Mouse (Mus musculus) heart, postnatal 4 days (tissue): ENCODE results near the gene Macf1. TPM values are rescaled to one million over a fixed set of nuclear protein-coding genes. Genes with fewer than 3 reads are reported as not detected.
A peak's percentile ranks its signal among the peaks of the same experiment; 100 is the strongest.

Experiments used
- DNase-seq: peaks from one replicate; pipeline ENCODE4 v3.0.0; 2021
- total RNA-seq, 2 experiments: library from RNA; stranded (reverse); gene quantifications; 2 replicates each; pipeline ENCODE4 v1.2.3; 2021

Gene Macf1
- total RNA-seq, 2 experiments from 2014 or later: 431 to 441 TPM

GRCm38 (mm10) chr4:123592046-123592445, 92.1 kb downstream of the Macf1 start:
- DNase-seq: no peak

DNA sequence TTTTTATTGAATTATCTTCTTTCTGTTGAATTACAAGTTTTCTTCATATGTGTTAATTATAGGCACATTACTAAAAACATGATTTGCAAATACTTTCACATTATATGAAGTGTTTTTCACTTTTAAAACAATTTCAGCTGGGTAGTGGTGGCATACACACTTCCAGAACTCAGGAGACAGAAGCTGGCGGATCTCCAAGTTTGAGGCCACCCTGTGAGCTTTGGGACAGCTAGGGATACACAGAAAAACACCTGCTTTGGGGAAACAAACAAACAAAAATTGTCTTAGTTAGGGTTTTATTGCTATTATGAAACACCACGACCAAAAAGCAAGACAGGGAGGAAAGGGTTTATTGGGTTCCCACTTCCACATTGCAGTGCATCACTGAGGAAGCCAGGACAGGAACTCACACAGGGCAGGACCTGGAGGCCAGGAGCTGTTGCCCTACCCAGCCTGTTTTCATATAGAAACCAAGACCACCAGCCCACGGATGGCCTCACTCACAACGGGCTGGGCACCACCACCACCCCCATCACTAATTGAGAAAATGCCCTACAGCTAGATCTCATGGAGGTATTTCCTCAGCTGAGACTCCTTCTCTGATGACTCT, 93.0 kb downstream of the Macf1 start:
- no peak for DNase-seq

- no peak for DNase-seq
These were observed 94.7 kb downstream of the Macf1 start for GRCm38 (mm10) chr4:123589496-123589895.

- peak; percentile 49 for DNase-seq
These were observed 95.5 kb downstream of the Macf1 start for GRCm38 (mm10) chr4:123588353-123589301.

DNA sequence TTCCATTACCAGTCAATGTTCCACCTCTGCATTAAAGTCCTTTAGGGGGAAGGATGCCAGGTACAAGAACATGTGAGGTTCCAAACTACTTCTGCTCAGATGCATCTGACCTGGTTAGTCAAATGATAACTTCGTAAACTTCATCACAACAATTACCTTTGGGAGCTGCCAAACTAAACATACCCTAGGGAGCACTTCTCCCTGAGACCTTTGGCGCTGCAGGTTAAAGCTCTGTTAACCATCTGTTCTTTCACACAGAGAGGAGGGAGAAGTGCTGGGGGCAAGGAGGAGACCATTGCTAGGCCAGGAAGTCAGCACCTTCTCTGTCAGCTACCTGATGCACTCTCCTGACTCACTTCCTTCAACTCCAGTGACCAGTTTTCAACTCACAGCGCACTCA, 96.5 kb downstream of the Macf1 start:
- DNase-seq: no peak

GRCm38 (mm10) chr4:123584720-123585093, 99.5 kb downstream of the Macf1 start:
- DNase-seq: no peak

DNA sequence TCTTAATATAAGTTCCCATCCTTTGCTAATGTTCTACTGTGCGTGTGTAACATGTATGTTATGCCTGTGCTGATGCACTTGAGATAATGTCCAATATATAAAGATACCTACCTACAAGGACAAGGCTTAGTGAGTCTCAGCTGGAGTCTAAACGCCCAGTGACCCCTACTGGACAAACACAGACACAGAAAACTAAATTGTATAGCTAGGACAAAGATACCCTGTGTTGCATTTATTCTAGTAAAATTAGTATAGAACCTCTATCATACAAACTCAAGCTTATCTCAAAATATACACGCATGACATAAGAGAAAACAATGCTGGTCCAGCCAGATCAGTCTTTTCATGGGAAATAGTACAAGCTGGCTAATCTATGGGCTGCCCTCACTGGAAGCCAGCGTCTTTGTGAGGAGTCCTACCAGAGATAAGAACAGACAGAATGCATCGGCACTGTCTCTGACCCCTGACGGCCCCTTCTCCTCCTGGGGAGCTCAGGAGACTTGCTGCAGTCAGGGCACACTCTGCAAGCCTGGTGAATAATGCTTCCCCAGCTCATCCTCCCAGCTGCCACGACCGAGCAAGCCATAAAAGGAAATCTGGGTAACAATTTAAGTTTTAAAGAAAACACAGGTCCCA, 100.0 kb downstream of the Macf1 start:
- peak; percentile 45 for DNase-seq

- no peak for DNase-seq
These were observed 106.6 kb downstream of the Macf1 start for GRCm38 (mm10) chr4:123577469-123578088.

- DNase-seq: peak; percentile 64
These were observed 111.5 kb downstream of the Macf1 start for GRCm38 (mm10) chr4:123572434-123573336.

GRCm38 (mm10) chr4:123571869-123572268, 112.3 kb downstream of the Macf1 start:
- peak; percentile 42 for DNase-seq

DNA sequence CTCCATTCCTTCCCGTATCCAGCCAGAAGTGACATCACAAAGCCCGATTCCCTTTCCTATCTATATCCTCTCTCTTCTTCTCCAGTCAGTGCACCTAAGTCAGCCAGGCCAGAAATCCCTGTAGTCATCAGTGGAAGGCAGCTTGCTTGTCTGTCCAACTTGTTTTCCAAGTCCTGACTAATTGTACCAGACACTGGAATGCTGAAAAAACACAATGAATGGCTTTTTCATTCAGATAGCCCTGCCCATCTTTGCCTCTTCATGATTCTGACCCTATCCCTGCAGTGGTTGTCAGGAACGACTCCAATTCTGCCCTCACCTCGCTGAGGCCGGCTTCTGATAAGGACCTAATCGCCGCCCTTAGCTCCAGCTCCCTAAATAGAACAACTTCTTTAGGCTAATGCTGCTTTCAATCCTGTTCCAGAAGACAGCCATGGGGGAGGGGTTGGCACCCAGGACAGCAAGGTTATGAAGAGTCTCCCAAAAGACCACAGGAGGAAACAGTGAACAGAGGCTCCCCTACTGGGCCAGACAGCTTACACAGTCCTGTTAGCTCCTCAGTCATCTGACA, 118.8 kb downstream of the Macf1 start:
- DNase-seq: peak; percentile 72

DNA sequence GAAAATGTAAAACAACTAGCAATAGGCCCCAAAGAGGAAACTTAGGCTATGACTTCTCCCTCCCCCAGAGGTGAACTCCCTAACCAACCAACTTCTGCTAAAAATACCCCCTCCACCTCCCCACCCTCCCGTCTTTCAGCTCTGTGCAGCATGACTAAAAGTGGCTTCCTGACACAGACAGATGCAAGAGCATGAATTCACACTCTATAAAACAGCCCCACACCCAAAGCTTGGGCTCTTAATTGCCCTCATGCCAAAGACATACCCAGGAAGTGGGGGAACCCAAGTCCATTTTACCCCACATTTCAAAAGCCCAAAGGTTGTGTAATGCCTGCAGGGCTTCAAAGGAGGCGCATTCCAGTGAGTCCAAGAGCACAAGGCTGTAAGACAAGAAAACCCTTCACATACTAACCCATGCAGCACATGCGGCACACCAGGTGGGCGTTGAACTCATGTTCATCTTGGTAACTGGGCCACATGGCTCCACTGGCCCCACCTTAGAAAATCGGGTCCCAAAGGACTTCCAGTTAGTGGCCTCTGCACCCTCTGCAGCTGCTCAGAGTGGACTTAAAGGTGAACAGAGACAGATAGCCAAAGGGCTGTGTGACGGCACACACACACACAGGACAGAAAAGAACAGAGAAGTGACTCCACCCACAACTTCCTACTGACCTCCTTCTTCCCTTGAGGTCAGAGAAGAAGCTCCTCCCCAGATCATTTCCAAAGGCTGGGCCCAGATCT, 119.9 kb downstream of the Macf1 start:
- peak; percentile 19 for DNase-seq

GRCm38 (mm10) chr4:123562177-123562815, 121.9 kb downstream of the Macf1 start:
- no peak for DNase-seq

DNA sequence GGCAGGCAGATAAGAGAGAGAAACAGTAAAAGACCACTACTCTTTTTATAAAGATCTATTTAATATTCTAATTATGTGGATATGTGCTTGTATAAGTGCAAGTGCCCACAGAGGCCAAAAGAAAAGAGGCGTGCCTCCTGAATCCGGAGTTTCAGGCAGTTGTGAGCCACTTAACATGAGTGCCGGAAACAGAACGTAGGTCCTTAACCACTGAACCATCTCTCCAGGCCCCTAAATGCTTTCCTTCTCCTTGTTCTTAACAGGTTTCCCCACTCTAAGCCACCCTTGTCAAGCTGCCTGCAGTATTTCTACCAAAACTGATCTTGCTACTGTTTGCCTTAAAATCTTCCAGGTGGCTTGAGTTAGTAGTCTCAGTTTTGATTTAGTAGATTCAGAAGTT, 123.3 kb downstream of the Macf1 start:
- DNase-seq: no peak

DNA sequence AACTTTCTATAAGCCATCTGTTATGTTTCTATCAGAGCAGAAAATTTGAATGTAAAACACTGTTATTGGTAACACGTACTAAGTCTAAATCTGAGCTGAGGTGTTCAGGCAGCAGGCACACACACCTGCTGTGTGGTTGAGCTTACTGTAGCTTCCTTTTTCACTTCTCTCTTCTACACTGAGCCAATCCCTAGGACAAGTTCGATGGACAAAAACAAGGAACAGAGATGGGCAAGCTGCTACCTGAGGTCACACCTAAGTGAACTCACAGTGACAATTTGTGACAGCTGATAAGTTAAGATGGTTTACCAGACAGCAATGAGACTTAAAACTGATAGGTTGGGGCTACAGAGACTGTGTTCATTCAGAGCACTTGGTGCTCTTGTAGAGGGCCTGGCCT, 125.7 kb downstream of the Macf1 start:
- no peak for DNase-seq

- no peak for DNase-seq
These were observed 128.9 kb downstream of the Macf1 start for GRCm38 (mm10) chr4:123555251-123555650.

DNA sequence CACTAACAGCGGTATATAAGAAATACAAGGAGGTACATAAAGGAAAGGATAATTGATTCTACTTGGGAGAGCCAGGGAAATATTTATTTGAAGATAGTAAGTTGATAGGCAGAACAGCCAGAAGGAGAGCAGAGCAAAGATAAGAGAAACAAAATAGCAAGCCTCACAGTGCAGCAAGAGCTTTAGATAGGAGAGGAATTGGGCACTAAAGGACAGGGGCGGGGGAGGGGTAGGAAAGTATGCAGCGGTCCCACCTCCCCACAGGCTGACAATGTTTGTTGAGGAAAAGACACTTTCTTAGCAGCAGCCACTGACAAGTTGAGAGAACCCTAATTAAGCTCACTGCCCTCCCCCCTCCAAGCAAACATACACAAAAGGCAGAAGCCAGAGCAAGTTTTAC, 131.5 kb downstream of the Macf1 start:
- no peak for DNase-seq

DNA sequence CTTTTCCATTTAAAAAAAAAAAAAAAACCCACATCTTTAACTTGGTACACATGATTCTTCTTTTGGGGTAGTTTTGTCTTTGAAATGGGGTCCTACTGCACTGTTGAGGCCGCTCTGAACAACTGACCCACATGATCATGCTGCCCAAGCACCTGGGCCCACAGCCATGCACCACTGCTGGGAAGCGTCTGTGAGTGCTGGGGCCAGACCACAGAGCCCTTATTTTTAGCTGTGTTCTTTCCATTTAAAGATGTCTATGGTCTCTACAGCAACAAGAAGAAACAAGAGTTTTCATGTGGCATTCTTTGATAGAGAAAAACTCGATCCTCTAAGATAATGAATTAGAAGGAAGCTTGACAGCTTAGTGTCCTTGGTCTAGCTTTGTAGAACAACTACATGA, 135.8 kb downstream of the Macf1 start:
- DNase-seq: no peak

DNA sequence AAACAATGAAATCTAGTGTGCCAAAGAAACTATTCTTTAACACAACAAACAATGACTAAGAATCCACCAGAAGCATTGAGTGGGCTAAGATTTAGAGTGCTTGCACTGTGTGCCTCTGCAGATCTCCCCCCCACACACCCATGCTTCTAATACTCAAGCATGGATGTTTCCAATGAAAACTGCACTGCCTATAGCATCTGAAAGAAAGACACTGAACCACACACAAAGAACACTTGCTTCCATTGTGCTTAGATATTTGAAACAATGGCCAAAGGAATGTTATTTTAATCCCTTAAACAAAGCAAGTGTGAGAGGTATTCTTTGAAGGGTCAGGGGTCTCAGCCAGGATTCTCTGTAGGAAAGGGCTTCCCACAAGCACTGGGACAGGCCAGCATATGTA, 140.5 kb downstream of the Macf1 start:
- DNase-seq: no peak

DNA sequence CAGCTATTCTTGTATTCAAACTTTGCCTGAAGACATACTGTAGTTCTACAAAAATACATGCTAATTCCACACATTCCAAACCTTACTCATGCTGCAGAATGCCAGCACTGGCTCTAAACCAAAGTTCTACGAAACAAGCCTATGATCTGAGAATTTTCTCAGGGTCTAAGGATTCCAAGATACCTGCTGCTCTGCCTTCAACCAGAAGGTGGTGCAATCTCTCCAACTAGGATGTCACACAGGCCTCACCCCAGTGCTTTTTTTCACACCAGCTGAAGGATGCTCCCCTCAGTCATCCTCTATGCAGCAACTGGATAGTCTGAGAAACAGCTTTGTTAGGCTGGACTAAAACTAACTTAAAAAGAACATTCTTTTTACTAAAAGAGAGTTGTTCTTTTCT, 148.9 kb downstream of the Macf1 start:
- peak; percentile 81 for DNase-seq
